ENCODE assay signal across 7 mouse cellular contexts in genomic region chr2:28419898-28420297, GRCm38 (mm10). TPM values are rescaled to one million over a fixed set of nuclear protein-coding genes. Genes with fewer than 3 reads are reported as not detected.
DNase-seq lines count a peak whose midpoint lies in the region; ATAC-seq and TF ChIP-seq lines count a peak whose summit lies in the region.

No protein-coding gene starts in this region.

- peak; percentile 11; the same call in 1 of the 2 replicates for ATAC-seq in embryonic facial prominence, embryonic 15.5 days (ENCODE audit: insufficient number of reproducible peaks, low FRiP score, low TSS enrichment, low read depth)
- ATAC-seq in heart, postnatal 0 days (ENCODE audit: insufficient read depth, low read depth) = no peak
- peak; percentile 38; the same call in 1 of the 2 replicates for ATAC-seq in megakaryocyte, adult 5-6 weeks (ENCODE audit: poor library complexity, severe bottlenecking)

- no peaks in the 10 kb centered on the region for H3K9me3 ChIP-seq in embryonic facial prominence, embryonic 15.5 days (replicated peaks)
- H3K9me3 ChIP-seq in heart, postnatal 0 days (replicated peaks; ENCODE audit: control insufficient read depth, low read length) = no peaks in the 10 kb centered on the region

- TF ChIP-seq EP300 in heart, postnatal 0 days (IDR thresholded peaks at IDR 0.05; ENCODE audit: low read depth) = no peak

- H3K27me3 ChIP-seq in embryonic facial prominence, embryonic 15.5 days = no peaks in the 10 kb centered on the region
- peaks cover 12% of the 10 kb centered on the region for H3K27me3 ChIP-seq in heart, postnatal 0 days (ENCODE audit: control insufficient read depth, insufficient read depth, low read length)
- no peaks in the 10 kb centered on the region for H3K27me3 ChIP-seq in spleen, adult 2 months (ENCODE audit: control insufficient read depth, insufficient read depth, low read length)

- H3K36me3 ChIP-seq in embryonic facial prominence, embryonic 15.5 days = no peaks in the 10 kb centered on the region
- H3K36me3 ChIP-seq in heart, postnatal 0 days (replicated peaks; ENCODE audit: control insufficient read depth, insufficient read depth, low read length) = no peaks in the 10 kb centered on the region
- no peaks in the 10 kb centered on the region for H3K36me3 ChIP-seq in spleen, adult 2 months (ENCODE audit: control insufficient read depth, insufficient read depth, low read length)

- H3K4me2 ChIP-seq in embryonic facial prominence, embryonic 15.5 days (replicated peaks) = no peak overlapping the region
- H3K4me2 ChIP-seq in heart, postnatal 0 days (ENCODE audit: low read depth, low read length) = no peak overlapping the region

- no peak for TF ChIP-seq POLR2A in bone marrow, adult 2 months (IDR thresholded peaks at IDR 0.05; ENCODE audit: borderline replicate concordance, control insufficient read depth, low read depth, low read length)
- no peak for TF ChIP-seq POLR2A in spleen, adult 2 months (IDR thresholded peaks at IDR 0.05; ENCODE audit: low read depth, low read length)

- WGBS in bone marrow, adult 2 months = 38% methylated on average over 4 of the region's 4 CpGs
- WGBS in embryonic facial prominence, embryonic 15.5 days = 20% methylated on average over 4 of the region's 4 CpGs
- 24% methylated on average over 4 of the region's 4 CpGs for WGBS in heart, postnatal 0 days
- WGBS in spleen, adult 2 months = 29% methylated on average over 4 of the region's 4 CpGs

- TF ChIP-seq CTCF in bone marrow, adult 2 months (IDR thresholded peaks at IDR 0.05; ENCODE audit: control insufficient read depth, insufficient read depth, low read length) = peak; percentile 75
- peak; percentile 87 for TF ChIP-seq CTCF in heart, postnatal 0 days (IDR thresholded peaks at IDR 0.05; ENCODE audit: low read depth)
- TF ChIP-seq CTCF in spleen, adult 2 months (IDR thresholded peaks at IDR 0.05; ENCODE audit: extremely low read depth, insufficient read depth, insufficient read length, insufficient replicate concordance) = peak; percentile 58; the same call in 1 of the 2 replicates

- H3K4me1 ChIP-seq in bone marrow, adult 2 months (ENCODE audit: control insufficient read depth, insufficient read depth, low read length) = no peaks in the 10 kb centered on the region
- H3K4me1 ChIP-seq in embryonic facial prominence, embryonic 15.5 days = peaks cover 28% of the 10 kb centered on the region
- H3K4me1 ChIP-seq in heart, postnatal 0 days (ENCODE audit: control insufficient read depth, insufficient read depth) = peaks cover 9% of the 10 kb centered on the region
- no peaks in the 10 kb centered on the region for H3K4me1 ChIP-seq in spleen, adult 2 months (ENCODE audit: control insufficient read depth, insufficient read depth, insufficient read length)

- no peak overlapping the region for H3K9ac ChIP-seq in embryonic facial prominence, embryonic 15.5 days
- no peak overlapping the region for H3K9ac ChIP-seq in heart, postnatal 0 days (replicated peaks; ENCODE audit: low read depth, low read length)

- H3K4me3 ChIP-seq in bone marrow, adult 2 months (replicated peaks; ENCODE audit: control insufficient read depth, low read depth, low read length) = no peak overlapping the region
- no peak overlapping the region for H3K4me3 ChIP-seq in embryonic facial prominence, embryonic 15.5 days (replicated peaks)
- H3K4me3 ChIP-seq in heart, postnatal 0 days (ENCODE audit: low read depth, low read length) = no peak overlapping the region
- no peak overlapping the region for H3K4me3 ChIP-seq in spleen, adult 2 months (ENCODE audit: extremely low read depth, insufficient read depth, insufficient read length)

- no peak overlapping the region for H3K27ac ChIP-seq in bone marrow, adult 2 months (ENCODE audit: control insufficient read depth, insufficient read depth, low read depth, low read length, poor library complexity)
- H3K27ac ChIP-seq in embryonic facial prominence, embryonic 15.5 days (replicated peaks) = no peak overlapping the region
- H3K27ac ChIP-seq in heart, postnatal 0 days (ENCODE audit: low read depth) = no peak overlapping the region
- H3K27ac ChIP-seq in spleen, adult 2 months (ENCODE audit: insufficient read depth, low read length) = no peak overlapping the region

- peak; percentile 89 for DNase-seq in MN1 (ENCODE audit: low spot score)
- DNase-seq in heart, postnatal 0 days (ENCODE audit: low spot score) = peak; percentile 78
- peak; percentile 93 to 95 for DNase-seq in layer of hippocampus, postnatal 14 days (ENCODE audit: low spot score in 2 of 2)
- DNase-seq in spleen, adult 2 months (ENCODE audit: low read depth in 1 of 2, low spot score in 2 of 2) = peak in 1 of 2 experiments; percentile 37

RNA-seq across cellular contexts. Expression of gene Ppp1r26, which starts 26.7 kb away (rescaled TPM):
- polyA plus RNA-seq in bone marrow, adult 2 months (2011; ENCODE audit: insufficient read depth, insufficient read length, low replicate concordance, missing spikeins) = 0.29 and 0.45 TPM in 2 replicates
- polyA plus RNA-seq in embryonic facial prominence, embryonic 15.5 days (2015; fragmentation: Nextera tagmentation; extraction: Ambion mirVana) = 5.3 and 6.5 TPM in 2 replicates
- total RNA-seq in heart, postnatal 0 days (2014; rRNA removed; ENCODE audit: low replicate concordance) = 4.4 and 18.0 TPM in 2 replicates
- polyA plus RNA-seq in heart, postnatal 0 days (2015; fragmentation: Nextera tagmentation; extraction: Ambion mirVana) = 1.7 and 2.0 TPM in 2 replicates
- total RNA-seq in layer of hippocampus, postnatal 14 days (2021) = 10 to 100 TPM; 14.1 to 15.4 TPM
- total RNA-seq in megakaryocyte, adult 5-6 weeks (2015) = 0.21 and 0.29 TPM in 2 replicates
- 0.37 and 0.40 TPM in 2 replicates for total RNA-seq in megakaryocyte, adult 5-6 weeks (2017)
- polyA plus RNA-seq in spleen, adult 2 months (2012; rRNA removed) = 0.39 and 0.81 TPM in 2 replicates

RNA-seq across cellular contexts. Expression of gene 1700007K13Rik, which starts 46.2 kb away (rescaled TPM):
- polyA plus RNA-seq in bone marrow, adult 2 months (2011; ENCODE audit: insufficient read depth, insufficient read length, low replicate concordance, missing spikeins) = 6.8 TPM in 1 of 2 replicates, not detected in the other
- 6.9 and 11.8 TPM in 2 replicates for polyA plus RNA-seq in embryonic facial prominence, embryonic 15.5 days (2015; fragmentation: Nextera tagmentation; extraction: Ambion mirVana)
- not detected in 2 replicates for total RNA-seq in heart, postnatal 0 days (2014; rRNA removed; ENCODE audit: low replicate concordance)
- 0.15 and 0.65 TPM in 2 replicates for polyA plus RNA-seq in heart, postnatal 0 days (2015; fragmentation: Nextera tagmentation; extraction: Ambion mirVana)
- 1 to 10 TPM; 3.3 to 6.8 TPM for total RNA-seq in layer of hippocampus, postnatal 14 days (2021)
- total RNA-seq in megakaryocyte, adult 5-6 weeks (2015) = not detected in 2 replicates
- total RNA-seq in megakaryocyte, adult 5-6 weeks (2017) = not detected in 2 replicates
- not detected in 2 replicates for polyA plus RNA-seq in spleen, adult 2 months (2012; rRNA removed)

RNA-seq across cellular contexts. Expression of gene Mrps2, which starts 48.0 kb away (rescaled TPM):
- 8.8 and 13.7 TPM in 2 replicates for polyA plus RNA-seq in bone marrow, adult 2 months (2011; ENCODE audit: insufficient read depth, insufficient read length, low replicate concordance, missing spikeins)
- 50.1 and 54.8 TPM in 2 replicates for polyA plus RNA-seq in embryonic facial prominence, embryonic 15.5 days (2015; fragmentation: Nextera tagmentation; extraction: Ambion mirVana)
- total RNA-seq in heart, postnatal 0 days (2014; rRNA removed; ENCODE audit: low replicate concordance) = 29.8 and 37.1 TPM in 2 replicates
- polyA plus RNA-seq in heart, postnatal 0 days (2015; fragmentation: Nextera tagmentation; extraction: Ambion mirVana) = 40.9 and 45.0 TPM in 2 replicates
- 10 to 100 TPM; 36.8 to 37.3 TPM for total RNA-seq in layer of hippocampus, postnatal 14 days (2021)
- total RNA-seq in megakaryocyte, adult 5-6 weeks (2015) = 29.0 and 29.3 TPM in 2 replicates
- total RNA-seq in megakaryocyte, adult 5-6 weeks (2017) = 15.7 and 16.7 TPM in 2 replicates
- 19.9 and 24.2 TPM in 2 replicates for polyA plus RNA-seq in spleen, adult 2 months (2012; rRNA removed)
